Comparison of ENCODE assay signal across 26 mouse cellular contexts in the genomic region with DNA sequence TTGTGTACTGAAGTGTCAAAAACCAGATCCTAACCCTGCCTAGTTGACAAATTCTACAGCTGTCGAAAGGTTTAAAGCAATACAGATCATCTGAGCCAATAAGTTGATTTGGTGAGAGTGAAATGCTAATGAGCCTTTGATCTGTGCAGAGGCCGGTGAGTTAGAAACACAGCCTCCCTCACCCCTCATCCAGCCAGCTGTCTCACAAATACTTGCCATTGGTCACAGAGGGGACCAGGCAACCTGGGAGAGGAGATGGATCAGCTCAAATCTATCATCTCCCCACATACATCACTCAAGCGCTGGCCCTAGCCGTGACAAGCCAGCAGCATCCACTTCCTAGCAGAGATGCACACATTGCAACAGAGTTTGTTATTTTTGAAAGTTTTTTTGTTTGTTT. TPM values are rescaled to one million over a fixed set of nuclear protein-coding genes. Genes with fewer than 3 reads are reported as not detected.
A peak's percentile ranks its signal among the peaks of the same experiment; 100 is the strongest.
DNase-seq lines count a peak whose midpoint lies in the region; ATAC-seq and TF ChIP-seq lines count a peak whose summit lies in the region.
"Had no signal": no experiment of that assay in that cellular context is flagged by ENCODE, and none has a peak within 500 bp of the region (broad histone marks: within the 10 kb centered on the region; RNA-seq: fewer than 3 reads in every experiment).

No protein-coding gene starts in this region.

- TF ChIP-seq POLR2A in bone marrow, adult 2 months (IDR thresholded peaks at IDR 0.05; ENCODE audit: borderline replicate concordance, control insufficient read depth, low read depth, low read length): no peak

- TF ChIP-seq CTCF in layer of hippocampus, adult 2 months (conservative IDR thresholded peaks at IDR 0.05): no peak
- TF ChIP-seq CTCF in bone marrow, adult 2 months (IDR thresholded peaks at IDR 0.05; ENCODE audit: control insufficient read depth, insufficient read depth, low read length): no peak

- peaks cover 13% of the 10 kb centered on the region for H3K4me1 ChIP-seq in bone marrow, adult 2 months (ENCODE audit: control insufficient read depth, insufficient read depth, low read length)
- H3K4me1 ChIP-seq: liver, embryonic 12.5 days had no signal

- WGBS in bone marrow, adult 2 months: 57% methylated on average over 4 of the region's 4 CpGs

- H3K4me3 ChIP-seq in layer of hippocampus, adult 2 months: no peak overlapping the region
- H3K4me3 ChIP-seq in bone marrow, adult 2 months (replicated peaks; ENCODE audit: control insufficient read depth, low read depth, low read length): no peak overlapping the region
- H3K4me3 ChIP-seq: embryonic facial prominence, embryonic 13.5 days; forebrain, embryonic 10.5 days; heart, embryonic 13.5 days; kidney, embryonic 15.5 days; liver, embryonic 12.5 days; midbrain, embryonic 12.5 days had no signal

- H3K27ac ChIP-seq in layer of hippocampus, adult 2 months: peak overlapping the region; percentile 14; the same call in 1 of the 2 replicates
- peak overlapping the region; percentile 4; the same call in 1 of the 2 replicates for H3K27ac ChIP-seq in bone marrow, adult 2 months (ENCODE audit: control insufficient read depth, insufficient read depth, low read depth, low read length, poor library complexity)
- H3K27ac ChIP-seq: embryonic facial prominence, embryonic 13.5 days; forebrain, embryonic 10.5 days; heart, embryonic 13.5 days; kidney, embryonic 15.5 days; liver, embryonic 12.5 days; midbrain, embryonic 12.5 days had no signal

- ATAC-seq in megakaryocyte, adult 5-6 weeks (ENCODE audit: poor library complexity, severe bottlenecking): peak; percentile 8; the same call in 1 of the 2 replicates
- ATAC-seq: activated CD4-positive, CD25-positive, alpha-beta regulatory T cell, adult 4 months; forebrain, embryonic 16.5 days; inflammation-experienced regulatory T-cells, adult 6 months; liver, embryonic 12.5 days; liver, postnatal 0 days had no signal

- peak; percentile 35 for DNase-seq in embryo, embryonic 10 days (ENCODE audit: low spot score)
- DNase-seq in embryo, embryonic 9.5 days (ENCODE audit: extremely low spot score): no peak
- DNase-seq in layer of hippocampus, adult 2 months (ENCODE audit: low spot score in 2 of 2): no peak
- DNase-seq in layer of hippocampus, postnatal 10 days (ENCODE audit: low spot score in 2 of 2): no peak
- DNase-seq in right cerebral cortex, postnatal 10 days (ENCODE audit: low spot score in 2 of 2): no peak
- no peak for DNase-seq in adipocyte (ENCODE audit: low spot score)
- DNase-seq: adrenal gland, adult 8-10 months; cerebellum, adult 8-10 months; heart, postnatal 10 days; kidney, adult 18-20 months; kidney, postnatal 25 days; liver, postnatal 0 days; lung, postnatal 36 days; thymus, adult 2 months; thymus, postnatal 36 days had no signal

RNA-seq across cellular contexts. Expression of gene Zbtb18, which starts 48.7 kb away (rescaled TPM):
- total RNA-seq in layer of hippocampus, adult 2 months (2021): 100 to 1,000 TPM; 585 to 647 TPM
- 100 to 1,000 TPM; 639 to 677 TPM for total RNA-seq in layer of hippocampus, postnatal 10 days (2021)
- 14.3 and 17.9 TPM in 2 replicates for polyA plus RNA-seq in bone marrow, adult 2 months (2011; ENCODE audit: insufficient read depth, insufficient read length, low replicate concordance, missing spikeins)
- 45.0 and 48.4 TPM in 2 replicates for total RNA-seq in megakaryocyte, adult 5-6 weeks (2015)
- 47.9 and 73.7 TPM in 2 replicates for total RNA-seq in megakaryocyte, adult 5-6 weeks (2017)

Comparison
In these comparisons a context has a peak if more than half of its experiments do, and no peak if none do; other contexts are left out.
1. RNA of gene Zbtb18, which starts 48.7 kb away (total RNA-seq): 639 to 677 TPM in layer of hippocampus, postnatal 10 days and 585 to 647 TPM in layer of hippocampus, adult 2 months; 45.0 to 73.7 TPM in megakaryocyte, adult 5-6 weeks; every median in the first group is over 4 times any median in the second.